Mouse (Mus musculus) spleen, adult 2 months (tissue): Measurements from ENCODE around the gene Myo6.

Experiments
- CTCF ChIP-seq: fragments of 200-500 bp; IDR thresholded peaks from 2 replicates; pipeline ENCODE4 v1.5.1; 2011; ENCODE audit warnings: mild to moderate bottlenecking, inconsistent platforms; ENCODE audit not compliant: insufficient read depth, insufficient read length, insufficient replicate concordance; ENCODE audit errors: extremely low read depth
- POLR2A ChIP-seq: fragments of 200-500 bp; IDR thresholded peaks from 2 replicates; pipeline ENCODE4 v1.6.1; 2011; ENCODE audit warnings: low read depth, low read length, inconsistent platforms

- TF ChIP-seq CTCF (no peak), POLR2A (no peak)
Observed at GRCm38 (mm10) chr9:80266507-80266906, 101.7 kb downstream of the Myo6 start.
